Mouse (Mus musculus): ENCODE measurements around the gene Gtf3c5. TPM values are rescaled to one million over a fixed set of nuclear protein-coding genes. Genes with fewer than 3 reads are reported as not detected.

The Gtf3c5 gene
- total RNA-seq, 2 experiments from 2014 or later, result 16.5 to 31.5 TPM

GRCm38 (mm10) chr2:28578003-28578402 is 5.5 kb downstream of the Gtf3c5 start:
- ATAC-seq (replicated peaks; ENCODE audit: poor library complexity, severe bottlenecking), result peak; percentile 50

- ATAC-seq (replicated peaks; ENCODE audit: poor library complexity, severe bottlenecking), result no peak
Observed at GRCm38 (mm10) chr2:28576815-28577214, 6.7 kb downstream of the Gtf3c5 start.

GRCm38 (mm10) chr2:28575341-28575740 is 8.2 kb downstream of the Gtf3c5 start:
- ATAC-seq (replicated peaks; ENCODE audit: poor library complexity, severe bottlenecking), result no peak

GRCm38 (mm10) chr2:28569903-28570302 is 13.6 kb downstream of the Gtf3c5 start:
- no peak for ATAC-seq (replicated peaks; ENCODE audit: poor library complexity, severe bottlenecking)

- no peak for ATAC-seq (replicated peaks; ENCODE audit: poor library complexity, severe bottlenecking)
Observed at GRCm38 (mm10) chr2:28566545-28566944, 17.0 kb downstream of the Gtf3c5 start.

GRCm38 (mm10) chr2:28564380-28564779 is 19.2 kb downstream of the Gtf3c5 start:
- ATAC-seq (replicated peaks; ENCODE audit: poor library complexity, severe bottlenecking), result no peak

GRCm38 (mm10) chr2:28563830-28564229 is 19.7 kb downstream of the Gtf3c5 start:
- no peak for ATAC-seq (replicated peaks; ENCODE audit: poor library complexity, severe bottlenecking)

- ATAC-seq (replicated peaks; ENCODE audit: poor library complexity, severe bottlenecking), result no peak
Observed at GRCm38 (mm10) chr2:28563303-28563702, 20.2 kb downstream of the Gtf3c5 start, which contains the start of gene Cel. Gene Cel (minus strand): TSS chr2:28563403.

GRCm38 (mm10) chr2:28557452-28557851 is 26.1 kb downstream of the Gtf3c5 start:
- no peak for ATAC-seq (replicated peaks; ENCODE audit: poor library complexity, severe bottlenecking)

- no peak for ATAC-seq (replicated peaks; ENCODE audit: poor library complexity, severe bottlenecking)
Observed at GRCm38 (mm10) chr2:28552301-28552700, 31.2 kb downstream of the Gtf3c5 start.

GRCm38 (mm10) chr2:28549157-28549556 is 34.4 kb downstream of the Gtf3c5 start:
- no peak for ATAC-seq (replicated peaks; ENCODE audit: poor library complexity, severe bottlenecking)

- ATAC-seq (replicated peaks; ENCODE audit: poor library complexity, severe bottlenecking), result peak; percentile 78
Observed at GRCm38 (mm10) chr2:28547237-28548172, 36.0 kb downstream of the Gtf3c5 start.

GRCm38 (mm10) chr2:28546560-28546959 is 37.0 kb downstream of the Gtf3c5 start:
- ATAC-seq (replicated peaks; ENCODE audit: poor library complexity, severe bottlenecking), result no peak

- peak; percentile 44 for ATAC-seq (replicated peaks; ENCODE audit: poor library complexity, severe bottlenecking)
Observed at GRCm38 (mm10) chr2:28545976-28546375, 37.6 kb downstream of the Gtf3c5 start.

- ATAC-seq (replicated peaks; ENCODE audit: poor library complexity, severe bottlenecking), result no peak
Observed at GRCm38 (mm10) chr2:28543894-28544293, 39.7 kb downstream of the Gtf3c5 start.

GRCm38 (mm10) chr2:28540587-28541227 is 42.8 kb downstream of the Gtf3c5 start:
- no peak for ATAC-seq (replicated peaks; ENCODE audit: poor library complexity, severe bottlenecking)

- peak; percentile 95 for ATAC-seq (replicated peaks; ENCODE audit: poor library complexity, severe bottlenecking)
Observed at GRCm38 (mm10) chr2:28539949-28540348, 43.6 kb downstream of the Gtf3c5 start.

GRCm38 (mm10) chr2:28539206-28539605 is 44.3 kb downstream of the Gtf3c5 start:
- ATAC-seq (replicated peaks; ENCODE audit: poor library complexity, severe bottlenecking), result no peak

GRCm38 (mm10) chr2:28538817-28539128 is 44.8 kb downstream of the Gtf3c5 start:
- ATAC-seq (replicated peaks; ENCODE audit: poor library complexity, severe bottlenecking), result no peak

GRCm38 (mm10) chr2:28537995-28538816 is 45.3 kb downstream of the Gtf3c5 start:
- ATAC-seq (replicated peaks; ENCODE audit: poor library complexity, severe bottlenecking), result no peak

GRCm38 (mm10) chr2:28537634-28537920 is 46.0 kb downstream of the Gtf3c5 start:
- ATAC-seq (replicated peaks; ENCODE audit: poor library complexity, severe bottlenecking), result no peak
